Mouse (Mus musculus) kidney, embryonic 16.5 days (tissue): ENCODE results near the gene Pno1. TPM values are rescaled to one million over a fixed set of nuclear protein-coding genes. Genes with fewer than 3 reads are reported as not detected.

ENCODE experiments used
- ATAC-seq: fragments of 200-750 bp; cut with Nextera tagmentation; 2 replicates; pipeline ENCODE4 v1.8.0; 2017; ENCODE audit warnings: moderate TSS enrichment; ENCODE audit not compliant: low FRiP score, low TSS enrichment
- H3K27ac ChIP-seq: fragments of 300-500 bp; sonication (generic); 2 replicates; pipeline ENCODE4 v1.5.1; 2014; ENCODE audit warnings: low read length
- H3K27me3 ChIP-seq: fragments of 300-500 bp; sonication (generic); 2 replicates; pipeline ENCODE4 v1.6.1; 2014; ENCODE audit warnings: low read length, control low read depth, mixed read lengths; ENCODE audit not compliant: insufficient read depth
- H3K36me3 ChIP-seq: fragments of 300-500 bp; sonication (generic); 2 replicates; pipeline ENCODE4 v1.6.1; 2014; ENCODE audit warnings: low read length, control low read depth, mixed read lengths; ENCODE audit not compliant: insufficient read depth
- H3K4me1 ChIP-seq: fragments of 300-500 bp; sonication (generic); 2 replicates; pipeline ENCODE4 v1.6.1; 2014; ENCODE audit warnings: low read length, control low read depth, mixed read lengths; ENCODE audit not compliant: insufficient read depth
- H3K4me2 ChIP-seq: fragments of 300-500 bp; sonication (generic); replicated peaks from 2 replicates; pipeline ENCODE4 v1.6.1; 2014; ENCODE audit warnings: low read depth, low read length
- H3K4me3 ChIP-seq: fragments of 300-500 bp; sonication (generic); 2 replicates; pipeline ENCODE4 v1.5.1; 2014; ENCODE audit warnings: mild to moderate bottlenecking, low read length
- H3K9ac ChIP-seq: fragments of 300-500 bp; sonication (generic); replicated peaks from 2 replicates; pipeline ENCODE4 v1.6.1; 2014; ENCODE audit warnings: low read length
- H3K9me3 ChIP-seq: fragments of 300-500 bp; sonication (generic); 2 replicates; pipeline ENCODE4 v1.6.1; 2016; ENCODE audit warnings: low read length, control low read depth
- WGBS: fragments of 180-500 bp; shearing (Covaris S2); extraction: QIAGEN DNeasy Blood & Tissue Kit; methylation state at CpG from one replicate; pipeline ENCODE4 v1.1.7; 2014; 5-methylcytosine and 5-hydroxymethylcytosine counted together
- polyA plus RNA-seq: library from polyadenylated mRNA; unstranded; fragments of >200 nt; fragmentation: Nextera tagmentation; extraction: Ambion mirVana; gene quantifications from 2 replicates; pipeline ENCODE4 v1.2.1, GENCODE M21; 2015

Gene Pno1
- polyA plus RNA-seq, 1 experiment from 2014 or later: 68.4 TPM

DNA sequence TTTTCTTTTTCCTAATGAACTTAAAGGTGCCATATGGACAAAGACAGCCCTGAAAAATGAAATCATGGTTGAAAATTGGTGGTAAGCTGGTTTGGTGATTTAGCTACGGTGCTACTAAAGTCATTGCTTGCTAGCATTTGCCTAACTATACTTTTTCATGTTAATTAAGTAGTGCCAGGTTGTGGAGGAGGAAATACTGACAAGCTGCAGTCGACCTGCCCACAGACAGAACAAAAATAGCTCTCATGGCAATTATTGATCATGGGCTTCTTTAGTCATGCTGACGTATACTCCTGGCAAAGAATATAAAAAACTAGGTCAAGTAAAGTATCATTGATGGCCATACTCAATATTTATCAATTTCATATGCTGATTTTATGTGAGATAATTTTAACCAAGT lies 4.1 kb upstream of the Pno1 start:
- H3K27ac ChIP-seq: no peak overlapping the region
- H3K4me1 ChIP-seq: peaks cover 18% of the 10 kb centered on the region
- H3K36me3 ChIP-seq: no peaks in the 10 kb centered on the region
- no peaks in the 10 kb centered on the region for H3K27me3 ChIP-seq
- WGBS: 83% methylated on average over 3 of the region's 3 CpGs
- no peaks in the 10 kb centered on the region for H3K9me3 ChIP-seq
- no peak overlapping the region for H3K9ac ChIP-seq
- ATAC-seq: no peak
- no peak overlapping the region for H3K4me2 ChIP-seq
- H3K4me3 ChIP-seq: no peak overlapping the region

DNA sequence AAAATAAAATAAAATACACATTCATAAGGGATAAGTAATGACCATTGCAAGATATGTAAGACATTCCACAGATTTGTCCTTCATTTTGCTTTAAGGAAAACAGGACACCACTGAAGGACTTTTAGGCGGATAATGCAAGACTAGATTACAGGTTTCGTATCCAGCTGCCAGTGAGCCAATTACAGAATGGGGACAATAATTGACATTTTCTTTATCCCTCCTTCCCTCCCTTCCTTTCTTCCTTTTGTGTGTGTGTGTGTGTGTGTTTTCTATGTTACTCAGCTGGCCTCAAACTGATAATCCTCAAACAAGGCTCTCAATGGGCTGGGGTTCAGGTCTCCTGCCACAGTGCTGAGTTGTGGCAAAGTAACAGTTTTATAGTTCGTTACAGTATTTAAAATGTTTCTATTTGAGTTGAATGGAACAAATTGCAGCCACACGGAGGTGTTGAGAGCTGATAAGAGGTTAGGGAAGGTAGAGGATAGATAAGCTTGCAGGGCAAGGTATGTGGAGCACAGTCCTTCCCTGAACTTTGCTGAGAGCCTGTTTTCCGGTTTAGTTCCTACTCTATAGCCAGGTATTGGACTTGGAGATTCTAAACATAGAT lies 1.6 kb upstream of the Pno1 start:
- 81% methylated on average over 5 of the region's 5 CpGs for WGBS
- H3K9me3 ChIP-seq: no peaks in the 10 kb centered on the region

DNA sequence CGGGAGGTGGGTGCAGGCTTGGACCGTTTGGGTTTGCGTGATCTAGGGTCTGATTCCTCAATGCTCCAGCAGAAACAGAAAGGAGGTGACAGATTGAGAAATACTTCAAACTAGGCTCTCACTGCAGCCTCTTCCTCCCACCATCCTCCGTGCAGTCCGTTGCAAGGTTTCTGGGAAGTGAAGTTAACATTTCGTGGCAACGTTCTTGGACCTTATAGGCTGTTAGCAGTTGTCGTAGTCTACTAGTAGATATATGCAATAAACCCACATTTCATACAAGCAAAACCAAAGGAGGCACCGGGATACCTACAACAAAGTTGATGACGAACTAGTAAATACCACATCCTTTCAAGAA lies 750 bp upstream of the Pno1 start:
- H3K36me3 ChIP-seq: peaks cover 8% of the 10 kb centered on the region
- WGBS: 2% methylated on average over 10 of the region's 10 CpGs
- H3K27me3 ChIP-seq: no peaks in the 10 kb centered on the region
- peak overlapping the region; percentile 99 for H3K4me3 ChIP-seq
- peak overlapping the region; percentile 78 for H3K9ac ChIP-seq
- H3K4me1 ChIP-seq: peaks cover 22% of the 10 kb centered on the region
- no peaks in the 10 kb centered on the region for H3K9me3 ChIP-seq
- ATAC-seq: no peak
- H3K4me2 ChIP-seq: peak overlapping the region; percentile 71
- H3K27ac ChIP-seq: peak overlapping the region; percentile 88

More for the DNA sequence above, 1.6 kb upstream of the Pno1 start:
- peaks cover 5% of the 10 kb centered on the region; the same call in 1 of the 2 replicates for H3K36me3 ChIP-seq
- peaks cover 22% of the 10 kb centered on the region for H3K4me1 ChIP-seq
- peak overlapping the region; percentile 71 for H3K4me2 ChIP-seq
- no peak overlapping the region; the same call in 1 of the 2 replicates for H3K9ac ChIP-seq
- H3K4me3 ChIP-seq: peak overlapping the region; percentile 99; the same call in 1 of the 2 replicates
- no peaks in the 10 kb centered on the region for H3K27me3 ChIP-seq
- H3K27ac ChIP-seq: no peak overlapping the region
- ATAC-seq: no peak

DNA sequence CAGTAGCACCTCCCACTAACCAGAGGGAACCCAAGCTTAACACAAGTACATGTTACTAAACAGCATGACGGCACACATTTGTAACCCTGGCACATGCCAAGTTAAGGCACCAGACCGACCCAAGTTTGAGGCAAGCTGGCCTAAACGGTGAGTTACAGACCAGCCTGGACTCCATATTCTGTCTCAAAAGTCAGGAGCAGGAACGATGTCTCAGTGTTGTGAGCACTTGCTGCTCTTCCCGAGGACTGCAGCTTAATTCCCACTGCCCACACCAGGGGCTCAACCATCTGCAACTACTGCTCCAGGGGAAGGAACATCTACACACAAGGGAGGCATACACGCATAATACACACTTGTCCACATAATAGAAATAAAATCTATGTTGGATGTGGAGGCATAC lies 8.9 kb downstream of the Pno1 start:
- no peaks in the 10 kb centered on the region for H3K9me3 ChIP-seq
- H3K4me3 ChIP-seq: no peak overlapping the region
- no peaks in the 10 kb centered on the region for H3K4me1 ChIP-seq
- 89% methylated on average over 6 of the region's 6 CpGs for WGBS
- H3K36me3 ChIP-seq: peaks cover 21% of the 10 kb centered on the region
- no peak overlapping the region for H3K4me2 ChIP-seq
- no peak for ATAC-seq
- H3K27ac ChIP-seq: no peak overlapping the region
- no peak overlapping the region for H3K9ac ChIP-seq
- H3K27me3 ChIP-seq: no peaks in the 10 kb centered on the region

DNA sequence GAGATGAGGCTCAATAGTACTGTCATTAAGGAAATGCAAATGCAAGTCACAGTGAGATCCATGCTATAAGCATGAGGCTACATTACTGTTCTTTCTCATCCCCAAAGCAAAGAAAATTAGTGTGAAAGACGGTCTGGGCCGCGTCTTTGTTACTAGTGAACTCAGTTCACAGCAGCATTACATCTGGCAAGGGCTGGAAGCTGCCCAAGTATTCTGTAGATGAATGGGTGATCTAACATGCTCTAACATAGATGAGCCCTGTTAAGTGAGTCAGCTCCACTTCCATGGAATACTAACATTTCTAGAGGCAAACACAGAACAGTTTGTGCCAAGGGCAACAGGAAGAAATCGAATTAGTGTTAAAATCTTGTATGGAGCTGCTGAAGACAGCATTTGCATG lies 10.4 kb downstream of the Pno1 start:
- Histone ChIP-seq H3K9ac (no peak overlapping the region), H3K36me3 (peaks cover 35% of the 10 kb centered on the region), H3K27me3 (no peaks in the 10 kb centered on the region), H3K27ac (no peak overlapping the region), H3K4me2 (no peak overlapping the region), H3K4me3 (no peak overlapping the region), H3K4me1 (no peaks in the 10 kb centered on the region), H3K9me3 (no peaks in the 10 kb centered on the region)
- WGBS: 95% methylated on average over 4 of the region's 4 CpGs
- ATAC-seq: no peak

DNA sequence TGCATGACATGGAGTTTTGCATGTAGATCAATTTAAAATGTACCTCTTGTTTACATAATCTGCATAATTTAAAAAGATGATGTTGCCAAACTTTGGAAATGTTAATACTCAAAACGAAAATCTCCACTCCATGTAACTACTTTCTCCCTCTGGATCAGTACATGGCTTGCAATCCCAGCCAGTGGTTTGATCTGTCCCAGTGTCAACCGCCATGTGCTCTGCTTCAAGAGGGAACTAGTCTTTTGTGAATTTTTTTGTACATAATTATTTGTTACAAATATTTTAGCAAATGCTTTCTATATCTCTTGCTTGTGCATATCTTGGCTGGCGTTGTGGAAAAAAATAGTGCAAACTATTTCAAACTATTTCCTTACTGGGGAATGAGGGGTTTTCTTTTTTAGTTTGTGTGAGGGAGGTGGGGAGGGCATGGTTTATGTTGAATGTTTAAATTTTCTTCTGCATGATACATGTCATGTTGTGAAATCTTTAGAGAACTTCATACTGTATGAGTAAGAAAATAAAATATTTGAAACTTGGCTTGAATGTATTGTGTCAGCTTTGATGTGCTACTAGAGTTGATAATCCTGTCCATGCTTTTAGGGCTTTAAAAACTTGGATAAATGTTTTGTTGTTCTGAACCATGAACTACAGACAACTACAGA lies 11.4 kb downstream of the Pno1 start:
- Histone ChIP-seq H3K27me3 (no peaks in the 10 kb centered on the region), H3K4me2 (no peak overlapping the region), H3K36me3 (peaks cover 45% of the 10 kb centered on the region), H3K27ac (no peak overlapping the region), H3K4me1 (no peaks in the 10 kb centered on the region), H3K9me3 (no peaks in the 10 kb centered on the region), H3K4me3 (no peak overlapping the region), H3K9ac (no peak overlapping the region)
- ATAC-seq: no peak
- 91% methylated on average over 3 of the region's 3 CpGs for WGBS

DNA sequence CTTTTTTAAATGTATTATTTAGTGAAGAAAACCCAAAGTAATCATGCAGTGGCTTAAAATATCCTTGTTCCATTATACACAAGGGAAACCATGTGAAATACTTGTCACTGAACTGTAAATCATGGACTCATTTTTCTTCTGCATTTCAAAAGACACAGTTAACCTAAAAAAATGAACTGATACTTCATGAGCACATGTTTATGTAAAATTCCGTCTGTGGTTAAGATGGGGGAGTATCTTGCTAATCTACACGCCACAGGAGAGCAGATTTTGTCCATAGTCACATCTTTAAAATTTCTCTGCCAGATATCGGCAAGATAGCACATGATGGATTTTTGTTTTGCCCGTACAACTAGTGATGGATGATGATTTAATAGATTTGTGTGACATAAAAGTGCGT lies 12.2 kb downstream of the Pno1 start:
- Histone ChIP-seq H3K27me3 (no peaks in the 10 kb centered on the region), H3K4me1 (no peaks in the 10 kb centered on the region), H3K9me3 (no peaks in the 10 kb centered on the region), H3K27ac (no peak overlapping the region), H3K9ac (no peak overlapping the region), H3K36me3 (peaks cover 47% of the 10 kb centered on the region), H3K4me2 (no peak overlapping the region), H3K4me3 (no peak overlapping the region)
- ATAC-seq: no peak
- WGBS: 82% methylated on average over 5 of the region's 5 CpGs

DNA sequence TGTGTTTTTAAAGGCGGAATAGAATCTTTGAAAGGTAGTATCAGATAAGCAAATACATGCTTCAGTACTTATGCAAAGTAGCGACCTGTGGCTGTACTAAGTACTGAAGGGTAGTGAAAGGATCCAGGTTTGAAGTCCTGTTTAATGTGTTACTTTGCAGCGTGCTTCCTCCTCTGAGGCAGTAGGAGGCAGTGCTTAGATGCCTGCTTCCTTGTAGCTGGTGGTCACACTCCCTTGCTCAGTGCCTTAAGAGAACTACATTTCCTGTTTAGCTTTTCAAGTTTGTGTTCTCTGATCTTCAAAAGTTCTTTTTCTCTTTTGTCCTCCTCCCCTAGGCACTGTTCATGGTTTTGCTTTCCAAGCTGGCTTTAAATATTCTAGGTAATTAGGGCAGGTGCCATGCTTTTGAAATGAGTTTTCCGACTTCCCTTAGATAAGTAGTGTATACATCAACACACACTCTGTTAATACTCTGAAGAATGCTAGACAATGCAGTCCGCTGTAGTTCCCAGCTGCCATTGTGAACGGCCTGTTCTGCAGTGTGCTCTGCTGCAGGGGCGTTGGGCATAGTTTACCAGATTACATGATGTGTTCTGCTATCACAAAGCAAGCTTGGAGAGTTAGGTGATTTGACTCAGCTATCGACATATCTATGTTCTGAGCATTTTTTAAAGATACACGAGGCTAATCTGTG lies 19.1 kb downstream of the Pno1 start:
- Histone ChIP-seq H3K4me1 (peaks cover 7% of the 10 kb centered on the region; the same call in 1 of the 2 replicates), H3K27me3 (no peaks in the 10 kb centered on the region), H3K9ac (no peak overlapping the region), H3K27ac (0 out of 2 replicates have a peak overlapping the region, but pooled peaks have one; percentile 53), H3K9me3 (no peaks in the 10 kb centered on the region), H3K4me3 (no peak overlapping the region), H3K4me2 (peak overlapping the region; percentile 20; the same call in 1 of the 2 replicates), H3K36me3 (peaks cover 24% of the 10 kb centered on the region)
- WGBS: 74% methylated on average over 9 of the region's 9 CpGs
- peak; percentile 94 for ATAC-seq

DNA sequence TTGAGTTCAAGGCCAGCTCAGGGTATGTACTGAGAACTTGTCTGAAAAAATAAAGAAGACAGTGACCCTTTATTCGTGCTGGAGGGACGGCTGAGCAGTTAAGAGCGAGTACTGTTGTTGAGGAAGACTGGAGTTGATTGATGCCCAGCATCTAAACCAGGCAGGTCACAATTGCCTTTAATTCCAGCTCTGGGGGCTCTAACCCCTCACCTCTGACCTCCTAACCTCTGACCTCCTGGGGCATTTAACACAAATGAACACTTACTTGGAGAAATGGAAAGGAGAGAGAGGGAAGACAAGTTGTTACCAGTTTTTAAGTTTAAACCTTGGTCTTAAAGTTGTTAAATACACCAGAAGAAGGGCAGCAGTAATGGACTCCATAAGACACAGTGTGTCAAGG lies 22.6 kb downstream of the Pno1 start:
- no peak overlapping the region for H3K4me2 ChIP-seq

DNA sequence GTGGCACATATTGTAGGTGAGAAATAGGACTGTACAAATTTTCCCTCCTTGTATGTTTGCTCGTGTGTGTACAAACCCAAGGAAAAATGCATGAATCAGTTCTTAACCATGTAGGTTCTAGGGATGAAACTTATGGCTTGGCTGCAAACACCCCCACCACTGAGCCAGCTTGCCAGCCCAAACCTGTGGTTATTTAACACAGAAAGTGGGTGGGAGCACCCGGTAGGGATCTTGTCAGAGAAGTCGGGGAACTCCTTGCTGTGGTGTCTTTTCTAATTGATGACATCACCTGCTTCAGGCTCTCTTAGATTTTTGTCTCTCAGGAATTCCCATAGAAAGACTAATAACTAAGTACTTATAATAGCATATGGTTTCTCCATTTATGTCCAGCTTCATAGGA lies 23.7 kb downstream of the Pno1 start:
- no peak overlapping the region for H3K4me3 ChIP-seq
- H3K27ac ChIP-seq: no peak overlapping the region
- peaks cover 7% of the 10 kb centered on the region; the same call in 1 of the 2 replicates for H3K4me1 ChIP-seq
- H3K36me3 ChIP-seq: no peaks in the 10 kb centered on the region
- H3K9ac ChIP-seq: no peak overlapping the region
- 88% methylated on average over 3 of the region's 3 CpGs for WGBS
- no peaks in the 10 kb centered on the region for H3K27me3 ChIP-seq
- no peak overlapping the region for H3K4me2 ChIP-seq
- ATAC-seq: no peak
- no peaks in the 10 kb centered on the region for H3K9me3 ChIP-seq

More for the DNA sequence above, 22.6 kb downstream of the Pno1 start:
- H3K4me1 ChIP-seq: peaks cover 7% of the 10 kb centered on the region; the same call in 1 of the 2 replicates
- WGBS: 65% methylated on average over 3 of the region's 3 CpGs
- H3K27ac ChIP-seq: no peak overlapping the region
- ATAC-seq: no peak
- H3K4me3 ChIP-seq: no peak overlapping the region
- no peaks in the 10 kb centered on the region for H3K9me3 ChIP-seq
- no peaks in the 10 kb centered on the region for H3K27me3 ChIP-seq
- no peaks in the 10 kb centered on the region for H3K36me3 ChIP-seq
- H3K9ac ChIP-seq: no peak overlapping the region
